Mouse (Mus musculus) layer of hippocampus, adult 2 months (tissue): ENCODE results near the gene Mdm2. TPM values are rescaled to one million over a fixed set of nuclear protein-coding genes. Genes with fewer than 3 reads are reported as not detected.

Source experiments
- DNase-seq, 2 experiments: peaks; one replicate each; pipeline ENCODE4 v3.0.0; 2022; ENCODE audit warnings: low spot score in 2 of 2
- H3K27ac ChIP-seq: fragments of 200-600 bp; 2 replicates; pipeline ENCODE4 v1.8.1; 2022
- H3K4me3 ChIP-seq: fragments of 200-600 bp; 2 replicates; pipeline ENCODE4 v1.8.1; 2022; ENCODE audit warnings: mild to moderate bottlenecking
- CTCF ChIP-seq: fragments of 200-600 bp; conservative IDR thresholded peaks from 2 replicates; pipeline ENCODE4 v1.8.1; 2022; ENCODE audit warnings: antibody characterized with exemption, mild to moderate bottlenecking, moderate library complexity
- total RNA-seq, 2 experiments: library from RNA; stranded (reverse); gene quantifications; 2 replicates each; pipeline ENCODE4 v1.2.3; 2021

Mdm2 gene
- total RNA-seq, 2 experiments from 2014 or later = 55.1 to 66.0 TPM

DNA sequence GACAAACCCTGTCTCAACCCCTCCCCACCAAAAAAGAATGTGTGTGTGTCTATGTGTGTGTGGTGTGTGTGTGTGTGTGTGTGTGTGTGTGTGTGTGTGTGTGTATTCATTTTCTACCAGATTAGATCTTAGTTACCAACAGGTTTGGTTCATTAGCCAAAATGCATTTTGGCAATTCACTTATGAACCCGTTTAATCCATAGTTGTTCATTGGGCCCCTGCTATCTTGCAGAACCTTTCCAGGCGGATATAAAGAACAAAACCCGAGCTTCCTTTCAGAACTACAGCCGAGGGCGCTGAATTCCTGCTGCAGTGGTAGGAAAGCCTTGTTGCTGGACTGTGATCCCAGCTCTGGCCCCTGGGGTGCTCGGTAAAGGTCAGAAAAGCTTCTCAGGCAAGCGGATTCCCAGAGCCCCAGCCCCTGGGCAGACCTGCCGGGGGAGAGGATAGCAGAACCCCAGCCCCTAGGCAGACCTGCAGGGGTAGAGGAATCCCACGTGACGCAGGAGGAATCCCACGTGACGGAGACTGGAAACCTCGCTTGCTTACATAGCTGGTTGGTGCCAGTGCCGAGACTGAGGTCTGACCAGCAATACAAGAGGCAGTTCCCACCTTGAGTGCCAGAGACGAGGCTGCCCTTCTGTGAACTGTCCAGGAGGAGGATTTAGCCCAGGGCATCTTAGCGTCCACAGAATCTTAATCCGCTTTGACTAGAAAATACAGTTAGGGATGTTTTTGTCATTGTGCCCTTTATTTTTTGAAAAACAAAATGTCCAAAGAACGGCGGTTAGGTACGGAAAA, 69.0 kb downstream of the Mdm2 start:
- H3K27ac ChIP-seq = peak overlapping the region; percentile 51; the same call in 1 of the 2 replicates
- H3K4me3 ChIP-seq = no peak overlapping the region
- no peak for DNase-seq
- no peak for TF ChIP-seq CTCF

GRCm38 (mm10) chr10:117640595-117641078, 69.9 kb downstream of the Mdm2 start:
- Histone ChIP-seq H3K4me3 (no peak overlapping the region), H3K27ac (no peak overlapping the region)
- TF ChIP-seq CTCF = no peak
- no peak for DNase-seq

DNA sequence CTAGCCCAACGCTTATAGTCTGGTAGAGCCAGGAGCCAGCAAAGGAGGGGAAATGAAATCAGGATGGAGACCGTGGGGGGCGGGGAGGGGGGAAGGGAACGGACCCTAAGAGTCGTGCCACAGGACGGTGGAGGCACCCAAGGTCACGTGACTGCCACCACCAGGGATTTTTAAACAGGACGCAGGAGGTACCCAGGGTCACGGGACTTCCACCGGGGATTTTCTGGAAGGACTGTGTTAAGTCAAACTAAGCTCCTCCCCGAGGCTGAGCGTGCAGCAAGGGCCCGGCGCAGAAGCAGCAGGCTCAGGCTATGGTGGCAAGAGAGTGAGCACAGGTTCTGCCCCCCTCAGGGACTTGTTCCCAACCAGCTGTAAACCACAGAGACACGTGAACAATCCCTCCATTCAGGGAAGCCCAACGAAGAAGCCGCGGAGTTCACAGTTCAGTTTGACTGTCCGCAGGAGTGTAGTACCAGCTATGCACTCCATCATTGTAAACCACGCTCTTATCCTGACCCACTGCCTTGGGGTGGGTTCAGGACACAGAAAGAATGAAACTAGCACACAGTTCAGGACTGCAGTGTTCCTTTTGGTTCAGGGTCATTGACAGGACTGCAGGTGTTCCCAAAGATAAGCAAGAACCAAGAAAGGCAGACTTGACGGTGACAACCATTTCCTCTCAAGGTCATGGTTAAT, 70.5 kb downstream of the Mdm2 start:
- H3K27ac ChIP-seq = no peak overlapping the region
- TF ChIP-seq CTCF = no peak
- no peak for DNase-seq
- no peak overlapping the region for H3K4me3 ChIP-seq

DNA sequence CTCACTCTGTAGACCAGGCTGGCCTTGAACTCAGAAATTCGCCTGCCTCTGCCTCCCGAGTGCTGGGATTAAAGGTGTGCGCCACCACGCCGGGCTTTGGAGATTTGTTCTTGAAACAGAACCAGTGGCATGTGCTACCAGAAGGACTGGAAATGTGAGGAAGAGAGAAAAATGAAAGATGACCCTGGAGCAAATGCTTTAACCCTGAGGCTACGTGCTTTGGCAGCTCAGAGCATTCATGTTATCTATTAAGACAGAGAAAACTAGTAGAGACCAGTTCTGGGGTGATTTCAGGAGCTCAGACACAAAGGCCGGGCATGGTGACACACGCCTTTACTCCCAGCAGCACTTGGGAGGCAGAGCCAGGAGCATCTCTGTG, 71.3 kb downstream of the Mdm2 start:
- H3K4me3 ChIP-seq = no peak overlapping the region
- no peak for TF ChIP-seq CTCF
- H3K27ac ChIP-seq = no peak overlapping the region
- DNase-seq = no peak

Other genes with a start within 250 kb of the Mdm2 start
- 1 to 10 TPM; 8.5 to 9.7 TPM for gene Cpm, start 81.3 kb downstream of the Mdm2 start, total RNA-seq
- gene Slc35e3, start 35.6 kb upstream of the Mdm2 start, total RNA-seq = 10 to 100 TPM; 31.4 to 33.1 TPM
- gene Nup107, start 81.9 kb upstream of the Mdm2 start, total RNA-seq = 10 to 100 TPM; 15.5 to 19.4 TPM
- 10 to 100 TPM; 55.7 to 58.5 TPM for gene Rap1b, start 135.3 kb upstream of the Mdm2 start, total RNA-seq